Mouse (Mus musculus) kidney, adult 2 months (tissue): Measurements from ENCODE around the gene Pla2g2e. TPM values are rescaled to one million over a fixed set of nuclear protein-coding genes. Genes with fewer than 3 reads are reported as not detected.
"Not testable (repeated sequence)": the region's sequence is repeated elsewhere in the genome, so short reads cannot be mapped to it uniquely, and the experiment has no call there.

Experiments
- DNase-seq: peaks from one replicate; pipeline ENCODE4 v3.0.0; 2021
- H3K27ac ChIP-seq: fragments of 200-500 bp; 2 replicates; pipeline ENCODE4 v1.5.1; 2012; ENCODE audit warnings: low read depth, low read length, control low read depth, inconsistent platforms; ENCODE audit not compliant: insufficient read depth
- H3K27me3 ChIP-seq: fragments of 200-500 bp; replicated peaks from 2 replicates; pipeline ENCODE4 v1.6.1; 2012; ENCODE audit warnings: mild to moderate bottlenecking, moderate library complexity, low read length, inconsistent platforms; ENCODE audit not compliant: control insufficient read depth, insufficient read depth
- H3K36me3 ChIP-seq: fragments of 200-500 bp; 2 replicates; pipeline ENCODE4 v1.6.1; 2012; ENCODE audit warnings: mild to moderate bottlenecking, moderate library complexity, low read length, inconsistent platforms; ENCODE audit not compliant: control insufficient read depth, insufficient read depth
- H3K4me1 ChIP-seq: fragments of 200-500 bp; 2 replicates; pipeline ENCODE4 v1.6.1; 2011; ENCODE audit warnings: low read length; ENCODE audit not compliant: control insufficient read depth, insufficient read depth
- H3K4me3 ChIP-seq: fragments of 200-500 bp; 2 replicates; pipeline ENCODE4 v1.5.1; 2011; ENCODE audit warnings: mild to moderate bottlenecking, low read depth, low read length, control low read depth; ENCODE audit not compliant: insufficient read depth
- CTCF ChIP-seq: fragments of 200-500 bp; conservative IDR thresholded peaks from 2 replicates; pipeline ENCODE4 v1.5.1; 2011; ENCODE audit warnings: low read depth, mild to moderate bottlenecking, control low read depth, low read length, moderate library complexity, mixed read lengths; ENCODE audit not compliant: insufficient read depth, insufficient read length
- POLR2A ChIP-seq: fragments of 200-500 bp; IDR thresholded peaks from one replicate; pipeline ENCODE4 v1.6.1; 2011; ENCODE audit warnings: low read depth, low read length, control low read depth
- WGBS: fragments of 180-500 bp; shearing (Covaris S2); methylation state at CpG from one replicate; pipeline ENCODE4 v1.1.7; 2018; 5-methylcytosine and 5-hydroxymethylcytosine counted together
- polyA plus RNA-seq: library from polyadenylated mRNA; depleted of rRNA; stranded (reverse); fragments of >200 nt; gene quantifications from 2 replicates; pipeline ENCODE4 v1.2.3, GENCODE M21; 2012

Pla2g2e gene
- polyA plus RNA-seq, 1 experiment: 0.11 TPM

DNA sequence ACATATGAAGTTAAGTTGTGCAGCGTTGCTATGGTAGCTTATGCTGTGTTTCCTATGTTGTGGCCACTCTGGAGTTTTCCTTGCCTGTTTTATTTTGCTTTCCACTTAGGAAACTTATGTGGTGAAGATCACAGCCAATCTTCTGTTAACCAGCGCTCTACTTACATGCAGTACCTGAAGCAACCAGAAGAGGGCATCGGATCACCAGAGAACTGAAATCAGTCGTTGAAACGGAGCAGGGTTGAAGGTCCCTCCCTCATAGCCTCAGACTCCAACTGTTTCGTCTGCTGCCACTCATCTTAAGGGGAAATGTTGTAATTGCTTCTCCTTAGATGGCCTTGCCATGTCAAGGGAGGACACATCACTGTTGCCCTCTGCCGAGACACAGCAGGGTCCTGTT lies 11.3 kb upstream of the Pla2g2e start:
- peak; percentile 86 for TF ChIP-seq CTCF
- no peak for TF ChIP-seq POLR2A
- Histone ChIP-seq H3K27me3 (no peaks in the 10 kb centered on the region), H3K4me3 (no peak overlapping the region), H3K4me1 (no peaks in the 10 kb centered on the region), H3K36me3 (no peaks in the 10 kb centered on the region), H3K27ac (no peak overlapping the region)
- 11% methylated on average over 7 of the region's 7 CpGs for WGBS
- DNase-seq: peak; percentile 79

DNA sequence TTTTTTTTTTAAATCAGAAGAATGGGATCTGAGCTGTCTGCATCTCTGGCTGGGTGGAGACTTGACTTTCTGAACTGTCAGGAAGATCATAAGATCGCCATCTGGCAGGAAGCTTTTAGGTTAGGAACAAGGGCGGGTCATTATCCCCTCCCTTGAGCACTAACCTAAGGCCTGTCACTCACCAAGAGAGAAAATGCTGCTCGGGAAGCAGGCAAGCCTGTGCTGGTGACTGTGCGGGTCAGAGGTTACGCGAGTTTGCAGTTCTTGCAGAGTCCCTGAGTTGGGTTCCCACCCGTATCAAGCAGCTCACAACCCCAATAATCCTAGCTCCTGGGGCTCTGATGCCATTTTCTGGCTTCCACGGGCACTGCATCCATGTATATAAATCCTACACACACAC lies 9.1 kb upstream of the Pla2g2e start:
- no peaks in the 10 kb centered on the region for H3K4me1 ChIP-seq
- WGBS: 62% methylated on average over 8 of the region's 8 CpGs
- no peak overlapping the region for H3K27ac ChIP-seq
- H3K4me3 ChIP-seq: no peak overlapping the region
- no peaks in the 10 kb centered on the region for H3K36me3 ChIP-seq
- no peak for TF ChIP-seq POLR2A
- DNase-seq: peak; percentile 18
- no peaks in the 10 kb centered on the region for H3K27me3 ChIP-seq

DNA sequence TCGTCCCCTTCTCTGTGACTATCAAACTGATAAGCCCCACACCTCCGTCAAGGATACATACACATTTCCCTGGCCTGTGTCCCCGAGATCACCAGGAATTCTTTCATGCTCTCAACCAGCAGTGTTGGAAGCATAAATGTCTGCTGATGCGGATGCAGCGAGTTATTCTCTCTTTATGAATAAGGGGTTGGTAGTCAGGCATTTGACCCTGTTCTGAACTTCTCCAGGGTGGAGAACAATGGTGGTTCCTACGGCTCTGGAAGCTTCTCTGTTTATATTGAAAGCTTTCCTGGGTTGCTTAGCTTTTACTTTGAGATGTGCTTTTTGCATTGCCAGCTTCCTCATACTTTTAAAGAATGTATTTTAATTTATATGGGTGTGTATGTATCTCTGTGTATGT lies 3.9 kb upstream of the Pla2g2e start, which contains the start of gene Gm13030:
TSS of gene Gm13030 (minus strand) at position 101 of the 400 bp plus-strand sequence.
- Histone ChIP-seq H3K36me3 (no peaks in the 10 kb centered on the region), H3K27me3 (no peaks in the 10 kb centered on the region), H3K4me3 (no peak within 1 kb of the TSS), H3K27ac (no peak within 1 kb of the TSS), H3K4me1 (no peaks in the 10 kb centered on the region)
- 86% methylated on average over 6 of the region's 6 CpGs for WGBS
- TF ChIP-seq POLR2A: no peak
- TF ChIP-seq CTCF: no peak
- DNase-seq: no peak

DNA sequence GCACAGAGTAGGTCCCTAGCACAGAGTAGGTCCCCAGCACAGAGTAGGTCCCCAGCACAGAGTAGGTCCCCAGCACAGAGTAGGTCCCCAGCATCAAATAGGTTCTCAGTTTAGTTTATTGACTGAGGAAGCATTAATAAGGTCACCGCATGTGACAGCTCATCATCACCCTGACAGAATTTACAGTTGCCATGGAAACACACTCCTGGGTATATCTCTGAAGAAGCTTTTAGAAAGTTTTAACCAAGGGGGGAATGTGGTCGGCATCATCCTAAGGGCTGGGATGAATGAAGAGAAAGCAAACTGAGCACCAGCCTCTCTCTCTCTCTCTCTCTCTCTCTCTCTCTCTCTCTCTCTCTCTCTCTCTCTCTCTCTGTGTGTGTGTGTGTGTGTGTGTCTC lies 2.5 kb upstream of the Pla2g2e start:
- H3K4me1 ChIP-seq, H3K27ac ChIP-seq, DNase-seq, H3K36me3 ChIP-seq, H3K4me3 ChIP-seq, H3K27me3 ChIP-seq: not testable (repeated sequence)
- WGBS: 95% methylated on average over 2 of the region's 2 CpGs

DNA sequence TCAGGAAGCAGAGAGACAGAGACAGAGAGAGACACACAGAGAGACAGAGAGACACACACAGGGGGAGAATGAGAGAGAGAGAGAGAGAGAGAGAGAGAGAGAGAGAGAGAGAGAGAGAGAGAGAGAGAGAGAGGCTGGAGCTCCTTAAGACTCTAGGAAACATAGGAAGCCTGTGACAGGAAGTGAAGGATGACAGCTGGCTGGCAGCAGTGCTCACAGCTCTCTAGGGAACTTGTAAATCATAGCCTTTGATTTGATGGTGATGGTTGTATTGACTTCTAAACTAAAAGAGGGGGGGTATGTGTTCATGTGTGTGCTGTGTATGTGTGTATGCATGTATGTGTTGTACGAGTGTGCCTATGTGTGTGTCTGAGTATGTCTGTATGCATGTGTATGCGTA lies 1.8 kb upstream of the Pla2g2e start:
- no peak for TF ChIP-seq POLR2A
- no peak for TF ChIP-seq CTCF
- Histone ChIP-seq H3K27ac (no peak overlapping the region), H3K27me3 (no peaks in the 10 kb centered on the region), H3K4me3 (no peak overlapping the region), H3K36me3 (no peaks in the 10 kb centered on the region), H3K4me1 (no peaks in the 10 kb centered on the region)
- no peak for DNase-seq
- WGBS: 98% methylated on average over 2 of the region's 2 CpGs

DNA sequence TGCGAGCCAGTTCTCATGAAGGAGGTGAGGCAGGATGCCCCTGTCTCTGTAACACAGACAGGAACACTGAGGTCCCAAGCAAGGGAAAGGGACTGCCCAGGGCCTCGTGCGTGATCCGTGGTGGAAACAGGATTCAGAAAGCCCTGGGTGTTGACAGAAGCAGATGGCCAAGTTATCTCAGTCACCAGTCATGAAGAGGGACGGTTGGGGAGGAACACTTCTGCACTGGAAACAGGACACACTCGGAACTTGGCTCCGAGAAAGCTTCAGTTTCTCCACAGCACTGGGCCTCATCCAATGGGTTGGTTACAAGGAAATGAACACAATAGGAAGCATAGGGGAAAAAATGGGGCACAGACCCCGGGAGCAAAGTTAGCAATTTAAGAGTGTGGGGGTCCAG lies 1.0 kb downstream of the Pla2g2e start:
- 63% methylated on average over 8 of the region's 8 CpGs for WGBS
- no peaks in the 10 kb centered on the region for H3K4me1 ChIP-seq
- no peak overlapping the region for H3K27ac ChIP-seq
- H3K27me3 ChIP-seq: no peaks in the 10 kb centered on the region
- no peak for TF ChIP-seq POLR2A
- H3K36me3 ChIP-seq: no peaks in the 10 kb centered on the region
- H3K4me3 ChIP-seq: no peak overlapping the region
- no peak for DNase-seq

DNA sequence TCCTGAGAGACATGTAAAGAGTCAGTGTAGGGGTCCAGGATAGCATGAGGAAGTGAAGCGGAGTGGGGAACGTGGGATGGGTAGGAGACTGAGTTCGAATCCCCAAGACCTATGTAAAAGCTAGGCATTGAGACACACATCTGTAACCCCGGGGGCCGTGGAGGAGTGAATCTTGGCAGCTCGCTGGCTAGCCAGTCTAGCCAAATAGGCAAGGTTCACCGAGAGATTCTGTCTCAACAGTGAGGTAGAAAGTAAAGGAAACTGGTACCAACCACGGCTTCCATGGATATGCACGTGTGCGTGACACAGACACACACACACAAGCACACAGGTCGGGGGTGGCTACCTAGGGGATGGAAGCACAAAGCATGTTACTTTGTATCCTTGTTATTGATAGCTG lies 2.1 kb downstream of the Pla2g2e start:
- 82% methylated on average over 11 of the region's 11 CpGs for WGBS
- Histone ChIP-seq H3K27ac (no peak overlapping the region), H3K4me3 (no peak overlapping the region), H3K4me1 (no peaks in the 10 kb centered on the region), H3K27me3 (no peaks in the 10 kb centered on the region), H3K36me3 (no peaks in the 10 kb centered on the region)
- TF ChIP-seq CTCF: no peak
- no peak for TF ChIP-seq POLR2A
- DNase-seq: no peak
